Mouse (Mus musculus): ENCODE data around the gene Nova2. TPM values are rescaled to one million over a fixed set of nuclear protein-coding genes. Genes with fewer than 3 reads are reported as not detected.

Nova2 gene
- polyA plus RNA-seq, 1 experiment from 2014 or later = 0.93 TPM

Other genes with a start within 250 kb of the Nova2 start
- gene Psg20, start 239.7 kb upstream of the Nova2 start, polyA plus RNA-seq (2015; fragmentation: Nextera tagmentation; extraction: Ambion mirVana) = not detected in 2 replicates
- gene Psg22, start 207.8 kb upstream of the Nova2 start, polyA plus RNA-seq (2015; fragmentation: Nextera tagmentation; extraction: Ambion mirVana) = not detected in 2 replicates
- not detected in 2 replicates for gene Psg19, start 127.4 kb upstream of the Nova2 start, polyA plus RNA-seq (2015; fragmentation: Nextera tagmentation; extraction: Ambion mirVana)
- 0.09 TPM in 1 of 2 replicates, not detected in the other for gene Psg17, start 104.3 kb upstream of the Nova2 start, polyA plus RNA-seq (2015; fragmentation: Nextera tagmentation; extraction: Ambion mirVana)
- gene Mill2, start 85.9 kb upstream of the Nova2 start, polyA plus RNA-seq (2015; fragmentation: Nextera tagmentation; extraction: Ambion mirVana) = 0.76 and 1.2 TPM in 2 replicates
- gene Pglyrp1, start 54.6 kb upstream of the Nova2 start, polyA plus RNA-seq (2015; fragmentation: Nextera tagmentation; extraction: Ambion mirVana) = 2.3 and 4.8 TPM in 2 replicates
- 27.7 and 28.9 TPM in 2 replicates for gene Ccdc61, start 15.5 kb upstream of the Nova2 start, polyA plus RNA-seq (2015; fragmentation: Nextera tagmentation; extraction: Ambion mirVana)
- not detected in 2 replicates for gene Nanos2, start 61.5 kb downstream of the Nova2 start, polyA plus RNA-seq (2015; fragmentation: Nextera tagmentation; extraction: Ambion mirVana)
- gene Mypop, start 65.4 kb downstream of the Nova2 start, polyA plus RNA-seq (2015; fragmentation: Nextera tagmentation; extraction: Ambion mirVana) = 3.5 and 3.9 TPM in 2 replicates
- 21.4 and 24.1 TPM in 2 replicates for gene Irf2bp1, start 78.2 kb downstream of the Nova2 start, polyA plus RNA-seq (2015; fragmentation: Nextera tagmentation; extraction: Ambion mirVana)
- 1.2 and 1.3 TPM in 2 replicates for gene Foxa3, start 97.7 kb downstream of the Nova2 start, polyA plus RNA-seq (2015; fragmentation: Nextera tagmentation; extraction: Ambion mirVana)
- 34.3 and 38.4 TPM in 2 replicates for gene Sympk, start 98.5 kb downstream of the Nova2 start, polyA plus RNA-seq (2015; fragmentation: Nextera tagmentation; extraction: Ambion mirVana)
- gene Rsph6a, start 128.8 kb downstream of the Nova2 start, polyA plus RNA-seq (2015; fragmentation: Nextera tagmentation; extraction: Ambion mirVana) = not detected in 2 replicates
- 15.4 and 18.7 TPM in 2 replicates for gene Dmwd, start 150.3 kb downstream of the Nova2 start, polyA plus RNA-seq (2015; fragmentation: Nextera tagmentation; extraction: Ambion mirVana)
- 18.1 and 24.7 TPM in 2 replicates for gene Dmpk, start 158.0 kb downstream of the Nova2 start, polyA plus RNA-seq (2015; fragmentation: Nextera tagmentation; extraction: Ambion mirVana)
- gene Six5, start 168.7 kb downstream of the Nova2 start, polyA plus RNA-seq (2015; fragmentation: Nextera tagmentation; extraction: Ambion mirVana) = 8.0 and 10.1 TPM in 2 replicates
- gene Gm4969, start 192.5 kb downstream of the Nova2 start, polyA plus RNA-seq (2015; fragmentation: Nextera tagmentation; extraction: Ambion mirVana) = 2.9 and 3.4 TPM in 2 replicates
- gene Fbxo46, start 194.0 kb downstream of the Nova2 start, polyA plus RNA-seq (2015; fragmentation: Nextera tagmentation; extraction: Ambion mirVana) = 16.1 and 16.3 TPM in 2 replicates
- 13.5 and 14.4 TPM in 2 replicates for gene Qpctl, start 223.4 kb downstream of the Nova2 start, polyA plus RNA-seq (2015; fragmentation: Nextera tagmentation; extraction: Ambion mirVana)
- gene Snrpd2, start 223.8 kb downstream of the Nova2 start, polyA plus RNA-seq (2015; fragmentation: Nextera tagmentation; extraction: Ambion mirVana) = 157 and 162 TPM in 2 replicates
- 0.76 and 1.0 TPM in 2 replicates for gene Gipr, start 240.2 kb downstream of the Nova2 start, polyA plus RNA-seq (2015; fragmentation: Nextera tagmentation; extraction: Ambion mirVana)

Data from kidney, embryonic 15.5 days (tissue).